Mouse (Mus musculus) yolk sac, embryonic 10.5 days (tissue): ENCODE data around the gene Tmem108.

Experiments
- DNase-seq: peaks from one replicate; pipeline ENCODE4 v3.0.0-alpha.2; 2017; ENCODE audit warnings: low spot score

Gene Tmem108

GRCm38 (mm10) chr9:103498699-103499098 is 262.9 kb downstream of the Tmem108 start:
- DNase-seq: no peak

GRCm38 (mm10) chr9:103495391-103495790 is 266.2 kb downstream of the Tmem108 start:
- no peak for DNase-seq

- peak; percentile 61 for DNase-seq
These were observed 267.2 kb downstream of the Tmem108 start for GRCm38 (mm10) chr9:103494346-103495020.

- DNase-seq: no peak
These were observed 269.7 kb downstream of the Tmem108 start for GRCm38 (mm10) chr9:103491985-103492384.

GRCm38 (mm10) chr9:103490439-103490838 is 271.2 kb downstream of the Tmem108 start:
- DNase-seq: peak; percentile 58

- DNase-seq: no peak
These were observed 271.8 kb downstream of the Tmem108 start for GRCm38 (mm10) chr9:103489883-103490282.

- DNase-seq: no peak
These were observed 272.5 kb downstream of the Tmem108 start for GRCm38 (mm10) chr9:103489096-103489495.

- DNase-seq: no peak
These were observed 275.4 kb downstream of the Tmem108 start for GRCm38 (mm10) chr9:103486262-103486661.

- no peak for DNase-seq
These were observed 276.0 kb downstream of the Tmem108 start for GRCm38 (mm10) chr9:103485606-103486005.

- peak; percentile 31 for DNase-seq
These were observed 280.9 kb downstream of the Tmem108 start for GRCm38 (mm10) chr9:103480603-103481220.

GRCm38 (mm10) chr9:103480044-103480576 is 281.5 kb downstream of the Tmem108 start, which contains the start of gene Bfsp2:
Gene Bfsp2 (minus strand): TSS chr9:103480420.
- DNase-seq: no peak

GRCm38 (mm10) chr9:103475414-103475813 is 286.2 kb downstream of the Tmem108 start:
- DNase-seq: peak; percentile 17

- no peak for DNase-seq
These were observed 287.5 kb downstream of the Tmem108 start for GRCm38 (mm10) chr9:103473915-103474688.

GRCm38 (mm10) chr9:103471784-103472183 is 289.9 kb downstream of the Tmem108 start:
- no peak for DNase-seq

- no peak for DNase-seq
These were observed 292.1 kb downstream of the Tmem108 start for GRCm38 (mm10) chr9:103469516-103469915.

GRCm38 (mm10) chr9:103468911-103469310 is 292.7 kb downstream of the Tmem108 start:
- DNase-seq: no peak

- no peak for DNase-seq
These were observed 295.9 kb downstream of the Tmem108 start for GRCm38 (mm10) chr9:103465711-103466220.

GRCm38 (mm10) chr9:103465293-103465692 is 296.3 kb downstream of the Tmem108 start:
- DNase-seq: no peak

GRCm38 (mm10) chr9:103463833-103464232 is 297.8 kb downstream of the Tmem108 start:
- no peak for DNase-seq

GRCm38 (mm10) chr9:103459839-103460238 is 301.8 kb downstream of the Tmem108 start:
- DNase-seq: no peak

- no peak for DNase-seq
These were observed 302.3 kb downstream of the Tmem108 start for GRCm38 (mm10) chr9:103459307-103459706.

GRCm38 (mm10) chr9:103449651-103450050 is 312.0 kb downstream of the Tmem108 start:
- no peak for DNase-seq
